Mouse (Mus musculus) midbrain, embryonic 10.5 days (tissue): Measurements from ENCODE around the gene Dnajc12. TPM values are rescaled to one million over a fixed set of nuclear protein-coding genes. Genes with fewer than 3 reads are reported as not detected.

ENCODE experiments used
- DNase-seq: peaks from one replicate; pipeline ENCODE4 v3.0.0-alpha.2; 2017; ENCODE audit warnings: low spot score
- H3K27ac ChIP-seq: fragments of 300-500 bp; sonication (generic); replicated peaks from 2 replicates; pipeline ENCODE4 v1.5.1; 2016; ENCODE audit warnings: mild to moderate bottlenecking
- H3K27me3 ChIP-seq: fragments of 300-500 bp; sonication (generic); 2 replicates; pipeline ENCODE4 v1.6.1; 2016; ENCODE audit warnings: low read depth, mild to moderate bottlenecking; ENCODE audit not compliant: poor library complexity, severe bottlenecking
- H3K36me3 ChIP-seq: fragments of 300-500 bp; sonication (generic); 2 replicates; pipeline ENCODE4 v1.6.1; 2016; ENCODE audit warnings: mild to moderate bottlenecking, moderate library complexity
- H3K4me1 ChIP-seq: fragments of 300-500 bp; sonication (generic); 2 replicates; pipeline ENCODE4 v1.6.1; 2016
- H3K4me3 ChIP-seq: fragments of 300-500 bp; sonication (generic); 2 replicates; pipeline ENCODE4 v1.5.1; 2016; ENCODE audit warnings: mild to moderate bottlenecking, moderate library complexity
- H3K9me3 ChIP-seq: fragments of 300-500 bp; sonication (generic); replicated peaks from 2 replicates; pipeline ENCODE4 v1.6.1; 2016; ENCODE audit warnings: mild to moderate bottlenecking
- WGBS: fragments of 180-500 bp; shearing (Covaris S2); methylation state at CpG from one replicate; pipeline ENCODE4 v1.1.7; 2016; 5-methylcytosine and 5-hydroxymethylcytosine counted together
- polyA plus RNA-seq: library from polyadenylated mRNA; unstranded; fragments of >200 nt; fragmentation: Nextera tagmentation; extraction: Ambion mirVana; gene quantifications from 2 replicates; pipeline ENCODE4 v1.2.1, GENCODE M21; 2016

The Dnajc12 gene
- polyA plus RNA-seq, 1 experiment from 2014 or later = 15.2 TPM

DNA sequence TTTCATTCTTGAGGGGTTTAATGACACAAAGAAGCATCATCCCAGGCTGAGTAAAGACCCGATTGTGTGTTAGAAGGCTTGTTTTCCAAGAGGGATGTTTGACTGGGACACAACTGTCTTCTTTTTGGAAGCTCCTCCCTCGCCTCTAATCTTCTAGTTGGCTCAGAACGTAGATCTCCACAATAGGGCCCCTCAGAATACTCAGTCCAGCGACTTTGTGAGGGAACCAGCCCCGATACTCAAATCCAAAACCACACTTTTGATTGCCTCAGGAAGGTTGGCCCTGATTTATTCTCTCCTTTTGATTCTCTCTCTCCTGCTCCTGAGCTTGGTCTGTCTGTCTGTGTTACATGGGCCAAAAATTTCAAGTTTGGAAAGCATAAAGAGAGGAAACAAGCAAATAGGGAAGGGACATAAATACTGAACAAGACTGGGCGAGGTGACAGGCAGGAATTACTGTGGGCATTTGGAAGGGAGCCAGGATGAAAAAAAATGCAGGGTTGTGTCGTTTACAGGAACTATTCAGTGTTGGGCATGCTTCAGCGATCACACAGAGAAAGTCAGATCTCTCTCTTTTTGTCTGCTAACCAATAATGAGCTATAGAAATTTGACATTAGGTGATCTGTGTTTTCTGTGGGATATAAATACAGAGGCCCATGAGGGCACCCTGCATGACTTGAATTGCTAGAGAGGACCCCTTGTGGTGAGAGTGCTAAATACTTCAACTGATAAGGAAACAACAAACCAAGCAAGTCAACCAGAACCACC is 73.1 kb downstream of the Dnajc12 start:
- DNase-seq = no peak
- no peak overlapping the region for H3K27ac ChIP-seq
- H3K4me3 ChIP-seq = no peak overlapping the region
- H3K36me3 ChIP-seq = no peaks in the 10 kb centered on the region
- no peaks in the 10 kb centered on the region for H3K27me3 ChIP-seq
- peaks cover 17% of the 10 kb centered on the region for H3K4me1 ChIP-seq
- WGBS = 62% methylated on average over 8 of the region's 8 CpGs
- no peaks in the 10 kb centered on the region for H3K9me3 ChIP-seq

DNA sequence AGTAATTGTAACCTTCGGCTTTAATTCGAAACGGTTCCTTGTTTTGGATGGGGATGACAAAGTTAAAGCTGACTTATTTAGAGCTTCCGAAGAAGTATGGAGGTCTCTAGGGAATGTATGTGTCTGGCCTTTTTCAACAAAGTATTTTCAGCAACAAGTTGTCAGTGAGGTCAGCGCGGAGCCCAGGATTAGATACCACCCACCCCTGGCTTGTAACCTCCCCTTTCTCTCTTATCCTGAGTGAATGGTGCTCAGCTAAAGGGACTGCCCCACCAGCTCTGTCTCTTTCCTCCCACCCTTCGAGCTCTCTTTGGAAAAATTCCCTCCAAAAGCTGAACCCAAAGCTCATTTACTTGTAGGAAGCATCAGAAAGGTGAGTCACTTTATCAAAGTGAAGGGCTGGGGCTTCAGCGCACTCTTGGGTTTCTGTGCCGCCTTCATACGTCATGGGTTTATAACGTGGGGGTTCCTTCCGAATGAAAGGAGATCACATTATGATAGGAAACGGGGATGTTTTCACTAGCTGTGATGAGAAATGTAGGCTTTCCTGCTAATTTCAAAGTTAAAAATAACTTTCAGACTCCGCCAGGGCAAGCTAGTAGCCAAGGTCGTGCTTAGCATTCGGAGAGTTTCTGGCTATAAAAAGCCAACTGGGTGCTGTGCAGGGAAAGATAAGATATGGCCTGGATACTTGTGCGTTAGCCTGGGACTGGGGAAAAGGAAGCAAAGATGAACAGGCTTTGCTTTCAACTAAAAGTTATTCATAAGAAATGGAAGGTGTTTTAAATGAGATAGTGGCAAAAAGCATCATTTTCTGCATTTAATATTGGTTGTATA is 75.3 kb downstream of the Dnajc12 start:
- Histone ChIP-seq H3K27me3 (no peaks in the 10 kb centered on the region), H3K4me1 (peaks cover 17% of the 10 kb centered on the region), H3K36me3 (no peaks in the 10 kb centered on the region), H3K4me3 (no peak overlapping the region), H3K27ac (no peak overlapping the region), H3K9me3 (no peaks in the 10 kb centered on the region)
- no peak for DNase-seq
- 86% methylated on average over 17 of the region's 17 CpGs for WGBS

Other genes with a start within 250 kb of the Dnajc12 start
- gene Mypn, start 178.5 kb upstream of the Dnajc12 start, polyA plus RNA-seq = 0.15 and 0.22 TPM in 2 replicates
- gene Herc4, start 138.6 kb upstream of the Dnajc12 start, polyA plus RNA-seq = 46.7 and 46.9 TPM in 2 replicates
- 4.9 and 6.2 TPM in 2 replicates for gene Sirt1, start 739 bp upstream of the Dnajc12 start, polyA plus RNA-seq
- gene Gm7075, start 39.3 kb downstream of the Dnajc12 start, polyA plus RNA-seq = not detected in 2 replicates
- 0.05 TPM in 1 of 2 replicates, not detected in the other for gene Ctnna3, start 47.7 kb downstream of the Dnajc12 start, polyA plus RNA-seq